8 mouse cellular contexts compared by ENCODE assay signal in genomic region chr12:81026277-81026994, GRCm38 (mm10). TPM values are rescaled to one million over a fixed set of nuclear protein-coding genes. Genes with fewer than 3 reads are reported as not detected.
A peak's percentile ranks its signal among the peaks of the same experiment; 100 is the strongest.
DNase-seq lines count a peak whose midpoint lies in the region; ATAC-seq and TF ChIP-seq lines count a peak whose summit lies in the region.

Gene Smoc1 (plus strand): TSS chr12:81026808.

- no peak for TF ChIP-seq POLR2A in thymus, adult 2 months (IDR thresholded peaks at IDR 0.05; ENCODE audit: control insufficient read depth, extremely low read depth, insufficient read depth, low read length, poor library complexity)

- 6% methylated on average over 37 of the region's 42 CpGs for WGBS in intestine, embryonic 14.5 days
- WGBS in midbrain, postnatal 0 days: 6% methylated on average over 23 of the region's 42 CpGs
- WGBS in thymus, adult 2 months: 18% methylated on average over 40 of the region's 42 CpGs

- peak within 1 kb of the TSS; percentile 58 for H3K27ac ChIP-seq in gastrocnemius, adult 2 months
- no peak within 1 kb of the TSS for H3K27ac ChIP-seq in intestine, embryonic 14.5 days (ENCODE audit: low read depth)
- H3K27ac ChIP-seq in midbrain, postnatal 0 days (ENCODE audit: low read depth, low read length): peak within 1 kb of the TSS; percentile 43; the same call in 1 of the 2 replicates
- H3K27ac ChIP-seq in thymus, adult 2 months (ENCODE audit: control insufficient read depth, insufficient read depth, low read length): peak within 1 kb of the TSS; percentile 29; the same call in 1 of the 2 replicates

- peak within 1 kb of the TSS; percentile 88 for H3K4me2 ChIP-seq in intestine, embryonic 14.5 days (ENCODE audit: low read length)
- H3K4me2 ChIP-seq in midbrain, postnatal 0 days (ENCODE audit: low read depth, low read length, poor library complexity, severe bottlenecking): peak within 1 kb of the TSS; percentile 95

- peak within 1 kb of the TSS; percentile 75 for H3K4me3 ChIP-seq in gastrocnemius, adult 2 months
- H3K4me3 ChIP-seq in intestine, embryonic 14.5 days (ENCODE audit: low read depth, low read length): peak within 1 kb of the TSS; percentile 50
- H3K4me3 ChIP-seq in midbrain, postnatal 0 days (ENCODE audit: low read depth, low read length): peak within 1 kb of the TSS; percentile 75
- peak within 1 kb of the TSS; percentile 66 for H3K4me3 ChIP-seq in thymus, adult 2 months (ENCODE audit: control insufficient read depth, insufficient read depth, low read length)

- H3K9ac ChIP-seq in intestine, embryonic 14.5 days (ENCODE audit: low read length): peak within 1 kb of the TSS; percentile 35
- peak within 1 kb of the TSS; percentile 68 for H3K9ac ChIP-seq in midbrain, postnatal 0 days (replicated peaks; ENCODE audit: low read length, poor library complexity, severe bottlenecking)

- H3K4me1 ChIP-seq in intestine, embryonic 14.5 days (replicated peaks; ENCODE audit: control insufficient read depth, insufficient read depth, low read length): no peaks in the 10 kb centered on the region; the same call in 1 of the 2 replicates
- H3K4me1 ChIP-seq in midbrain, postnatal 0 days (ENCODE audit: insufficient read depth, low read length): no peaks in the 10 kb centered on the region; the same call in 1 of the 2 replicates
- H3K4me1 ChIP-seq in thymus, adult 2 months (replicated peaks; ENCODE audit: control insufficient read depth, insufficient read depth, low read length): peaks cover 5% of the 10 kb centered on the region

- DNase-seq in heart, adult 11 months: peak; percentile 96
- no peak for DNase-seq in heart, adult 8-10 months (ENCODE audit: low spot score)
- DNase-seq in cerebellum, postnatal 4 days (ENCODE audit: low spot score in 2 of 2): peak; percentile 68 to 79
- peak; percentile 64 for DNase-seq in gastrocnemius, adult 2 months
- DNase-seq in intestine, embryonic 14.5 days (ENCODE audit: low spot score): peak; percentile 82
- peak; percentile 54 to 56 for DNase-seq in left cerebral cortex, postnatal 25 days (ENCODE audit: low spot score in 2 of 2)
- DNase-seq in midbrain, postnatal 0 days (ENCODE audit: low spot score): peak; percentile 89
- peak; percentile 63 for DNase-seq in thymus, adult 2 months

- intact Hi-C loops in gastrocnemius, adult 2 months (cut with DNase I): no loop called here
- intact Hi-C loops in left cerebral cortex, postnatal 25 days (cut with DNase I): no loop called here

- no peaks in the 10 kb centered on the region for H3K9me3 ChIP-seq in intestine, embryonic 14.5 days (ENCODE audit: control insufficient read depth, low read length)
- H3K9me3 ChIP-seq in midbrain, postnatal 0 days (ENCODE audit: low read length): no peaks in the 10 kb centered on the region

- no peaks in the 10 kb centered on the region for H3K36me3 ChIP-seq in intestine, embryonic 14.5 days (ENCODE audit: control insufficient read depth, insufficient read depth, low read length)
- H3K36me3 ChIP-seq in midbrain, postnatal 0 days (ENCODE audit: insufficient read depth, low read length): no peaks in the 10 kb centered on the region
- H3K36me3 ChIP-seq in thymus, adult 2 months (ENCODE audit: control insufficient read depth, insufficient read depth, low read length): no peaks in the 10 kb centered on the region

- TF ChIP-seq CTCF in gastrocnemius, adult 2 months (IDR thresholded peaks at IDR 0.05): no peak
- TF ChIP-seq CTCF in midbrain, postnatal 0 days (IDR thresholded peaks at IDR 0.05): no peak
- TF ChIP-seq CTCF in thymus, adult 2 months (IDR thresholded peaks at IDR 0.05; ENCODE audit: borderline replicate concordance, control insufficient read depth, extremely low read depth, insufficient read depth, low read length, poor library complexity): no peak; the same call in 1 of the 2 replicates

- peaks cover 11% of the 10 kb centered on the region; the same call in 1 of the 2 replicates for H3K27me3 ChIP-seq in intestine, embryonic 14.5 days (replicated peaks; ENCODE audit: control insufficient read depth, insufficient read depth, low read length)
- H3K27me3 ChIP-seq in midbrain, postnatal 0 days (ENCODE audit: insufficient read depth, low read length): no peaks in the 10 kb centered on the region
- H3K27me3 ChIP-seq in thymus, adult 2 months (ENCODE audit: control insufficient read depth, insufficient read depth, low read length): no peaks in the 10 kb centered on the region; the same call in 1 of the 2 replicates

- peak; percentile 90 for ATAC-seq in intestine, embryonic 14.5 days (replicated peaks; ENCODE audit: low FRiP score, low TSS enrichment, low read depth)
- peak; percentile 92 for ATAC-seq in midbrain, postnatal 0 days (ENCODE audit: low FRiP score)

RNA-seq across cellular contexts. Expression of gene Smoc1, which starts in this region (rescaled TPM):
- 1 to 10 TPM; 5.1 to 6.7 (median 5.6) TPM for total RNA-seq in heart, adult 8-10 months (2022)
- total RNA-seq in gastrocnemius, adult 2 months (2021): under 1 TPM; 0.61 to 0.98 TPM
- 8.8 and 10.9 TPM in 2 replicates for polyA plus RNA-seq in intestine, embryonic 14.5 days (2014; fragmentation: Nextera tagmentation; extraction: Ambion mirVana)
- 1 to 10 TPM; 7.3 to 9.3 TPM for total RNA-seq in left cerebral cortex, postnatal 25 days (2021)
- 28.7 and 32.0 TPM in 2 replicates for total RNA-seq in midbrain, postnatal 0 days (2014; rRNA removed)
- 24.5 and 26.6 TPM in 2 replicates for polyA plus RNA-seq in midbrain, postnatal 0 days (2015; fragmentation: Nextera tagmentation; extraction: Ambion mirVana)
- polyA plus RNA-seq in thymus, adult 2 months (2012; rRNA removed): 41.7 and 46.1 TPM in 2 replicates

Comparison
In these comparisons a context has a peak if more than half of its experiments do, and no peak if none do; other contexts are left out.
1. Peak in DNase-seq, H3K4me3 ChIP-seq and H3K27ac ChIP-seq in gastrocnemius, adult 2 months; RNA of the gene not detected or under 1 TPM.